Comparison of ENCODE assay signal across 10 mouse cellular contexts in the genomic region with DNA sequence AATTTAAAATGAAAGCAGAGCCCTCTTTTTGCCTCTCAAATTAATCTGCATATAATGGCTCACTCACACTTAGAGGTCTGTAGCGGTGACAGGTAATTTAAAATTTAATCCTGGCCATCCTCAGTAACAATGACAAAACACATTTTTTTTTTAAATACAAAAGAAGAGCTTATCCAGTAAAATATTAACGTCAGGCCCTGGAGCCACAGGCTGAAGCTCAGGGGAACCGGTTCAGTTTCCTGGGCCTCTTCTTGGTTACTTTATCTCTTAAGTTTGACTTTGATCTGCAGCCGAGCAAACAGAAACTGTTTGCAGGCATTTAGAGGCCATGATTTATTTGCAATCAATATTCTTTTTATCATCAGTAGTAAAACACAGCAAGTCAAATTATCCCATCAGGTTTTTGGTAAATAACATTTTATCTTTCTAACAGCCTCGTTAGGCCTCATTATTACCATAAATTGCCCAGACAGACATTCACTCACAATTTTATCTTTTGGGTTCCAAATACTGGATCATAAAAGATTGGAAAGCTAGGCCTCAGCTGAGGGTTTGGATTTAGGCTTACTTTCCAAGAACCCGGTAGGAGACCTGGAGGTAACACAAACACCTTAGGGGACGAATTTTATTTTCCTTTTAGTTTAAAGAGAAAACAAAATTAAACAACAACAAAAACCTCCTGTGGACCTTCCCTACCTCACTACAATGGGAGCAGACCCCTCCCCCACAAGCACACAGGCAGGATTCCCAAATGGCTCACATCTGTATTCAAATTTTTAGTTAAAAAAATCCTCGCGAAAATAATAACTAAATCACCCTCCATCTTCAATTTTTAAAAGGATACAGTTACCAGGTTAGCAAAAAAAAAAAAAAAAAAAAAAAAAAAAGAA. TPM values are rescaled to one million over a fixed set of nuclear protein-coding genes. Genes with fewer than 3 reads are reported as not detected.
DNase-seq lines count a peak whose midpoint lies in the region; ATAC-seq and TF ChIP-seq lines count a peak whose summit lies in the region.
"Had no signal": no experiment of that assay in that cellular context is flagged by ENCODE, and none has a peak within 500 bp of the region (broad histone marks: within the 10 kb centered on the region; RNA-seq: fewer than 3 reads in every experiment).

No protein-coding gene starts in this region.

- peak overlapping the region; percentile 66 for H3K9ac ChIP-seq in heart, embryonic 12.5 days
- H3K9ac ChIP-seq in lung, postnatal 0 days (replicated peaks; ENCODE audit: low read depth): peak overlapping the region; percentile 88
- no peak overlapping the region for H3K9ac ChIP-seq in limb, embryonic 15.5 days

- no peaks in the 10 kb centered on the region for H3K9me3 ChIP-seq in heart, embryonic 12.5 days (replicated peaks)
- no peaks in the 10 kb centered on the region for H3K9me3 ChIP-seq in lung, postnatal 0 days (ENCODE audit: low read length)
- H3K9me3 ChIP-seq in limb, embryonic 15.5 days: no peaks in the 10 kb centered on the region

- no peaks in the 10 kb centered on the region for H3K36me3 ChIP-seq in heart, embryonic 12.5 days
- no peaks in the 10 kb centered on the region for H3K36me3 ChIP-seq in lung, postnatal 0 days (ENCODE audit: insufficient read depth, low read length)
- H3K36me3 ChIP-seq in limb, embryonic 15.5 days: no peaks in the 10 kb centered on the region

- no peak overlapping the region for H3K27ac ChIP-seq in heart, embryonic 12.5 days (ENCODE audit: poor library complexity, severe bottlenecking)
- peak overlapping the region; percentile 89; the same call in 1 of the 2 replicates for H3K27ac ChIP-seq in lung, postnatal 0 days (ENCODE audit: low read length)
- H3K27ac ChIP-seq in limb, embryonic 15.5 days: peak overlapping the region; percentile 17; the same call in 1 of the 2 replicates

- no peak for ATAC-seq in heart, embryonic 12.5 days (ENCODE audit: insufficient number of reproducible peaks, low FRiP score)
- ATAC-seq in lung, postnatal 0 days: no peak
- no peak for ATAC-seq in limb, embryonic 15.5 days (ENCODE audit: insufficient number of reproducible peaks, low FRiP score, low TSS enrichment, low read depth)
- ATAC-seq in granulocyte monocyte progenitor cell, adult 5-6 weeks (replicated peaks; ENCODE audit: poor library complexity, severe bottlenecking): no peak
- ATAC-seq: activated CD4-positive, CD25-positive, alpha-beta regulatory T cell, adult 4 months had no signal

- peaks cover 26% of the 10 kb centered on the region for H3K4me1 ChIP-seq in heart, embryonic 12.5 days (replicated peaks)
- no peaks in the 10 kb centered on the region for H3K4me1 ChIP-seq in lung, postnatal 0 days (ENCODE audit: insufficient read depth, low read depth, low read length)
- peaks cover 47% of the 10 kb centered on the region for H3K4me1 ChIP-seq in limb, embryonic 15.5 days

- TF ChIP-seq EP300 in lung, postnatal 0 days (IDR thresholded peaks at IDR 0.05): no peak

- no peak for DNase-seq in heart, adult 18-20 months
- DNase-seq in lung, postnatal 0 days (ENCODE audit: low spot score): no peak
- DNase-seq in lung, postnatal 25 days (ENCODE audit: low spot score): no peak
- peak; percentile 31 for DNase-seq in yolk sac, embryonic 10.5 days (ENCODE audit: low spot score)
- DNase-seq in left cerebral cortex, adult 8-10 months (ENCODE audit: low spot score in 2 of 2): no peak
- DNase-seq: cerebellum, adult 11-12 months had no signal

- TF ChIP-seq CTCF in lung, postnatal 0 days (IDR thresholded peaks at IDR 0.05): no peak

- H3K4me2 ChIP-seq in heart, embryonic 12.5 days: peak overlapping the region; percentile 84
- H3K4me2 ChIP-seq in lung, postnatal 0 days (replicated peaks; ENCODE audit: low read depth, low read length): peak overlapping the region; percentile 52
- H3K4me2 ChIP-seq in limb, embryonic 15.5 days: peak overlapping the region; percentile 41; the same call in 1 of the 2 replicates

- 25% methylated on average over 9 of the region's 9 CpGs for WGBS in heart, embryonic 12.5 days
- WGBS in lung, postnatal 0 days: 10% methylated on average over 9 of the region's 9 CpGs
- 20% methylated on average over 9 of the region's 9 CpGs for WGBS in limb, embryonic 15.5 days

- peak overlapping the region; percentile 57 for H3K4me3 ChIP-seq in heart, embryonic 12.5 days
- peak overlapping the region; percentile 63 for H3K4me3 ChIP-seq in lung, postnatal 0 days (ENCODE audit: low read depth, low read length)
- H3K4me3 ChIP-seq in limb, embryonic 15.5 days: peak overlapping the region; percentile 60

- peaks cover 58% of the 10 kb centered on the region for H3K27me3 ChIP-seq in heart, embryonic 12.5 days (replicated peaks)
- peaks cover 55% of the 10 kb centered on the region for H3K27me3 ChIP-seq in lung, postnatal 0 days (replicated peaks; ENCODE audit: insufficient read depth, low read length)
- H3K27me3 ChIP-seq in limb, embryonic 15.5 days: peaks cover 88% of the 10 kb centered on the region

RNA-seq across cellular contexts. Expression of a gene that starts 2.4 kb away (rescaled TPM):
- 2.7 and 3.1 TPM in 2 replicates for polyA plus RNA-seq in heart, embryonic 12.5 days (2016; fragmentation: Nextera tagmentation; extraction: Ambion mirVana)
- total RNA-seq in heart, adult 18-20 months (2021): 1 to 10 TPM; 5.1 to 5.6 TPM
- polyA plus RNA-seq in lung, postnatal 0 days (2015; fragmentation: Nextera tagmentation; extraction: Ambion mirVana): 19.3 and 20.6 TPM in 2 replicates
- polyA plus RNA-seq in limb, embryonic 15.5 days (2015; fragmentation: Nextera tagmentation; extraction: Ambion mirVana): 3.3 and 6.5 TPM in 2 replicates
- total RNA-seq in granulocyte monocyte progenitor cell, adult 5-6 weeks (2014; fragmentation: Nextera tagmentation): not detected in 2 replicates
- total RNA-seq in granulocyte monocyte progenitor cell, adult 5-6 weeks (2017): not detected in 2 replicates
- total RNA-seq in left cerebral cortex, adult 8-10 months (2022): under 1 TPM; 0.27 to 0.93 (median 0.60) TPM
- polyA plus RNA-seq: activated CD4-positive, CD25-positive, alpha-beta regulatory T cell, adult 4 months had no signal
